Mouse (Mus musculus) MEL (cell line): Measurements from ENCODE around the gene Plekhg1. TPM values are rescaled to one million over a fixed set of nuclear protein-coding genes. Genes with fewer than 3 reads are reported as not detected.

Source experiments
- DNase-seq: peaks from one replicate; pipeline ENCODE4 v3.0.0; 2011; ENCODE audit warnings: low read depth, low spot score
- H3K27ac ChIP-seq: 2 replicates; pipeline ENCODE4 v1.5.1; 2012; ENCODE audit warnings: low read depth, mild to moderate bottlenecking, control low read depth, low read length, moderate library complexity; ENCODE audit not compliant: control insufficient read depth
- H3K27me3 ChIP-seq, 2 experiments: fragments of 150-350 bp in 1 of 2; sonication (generic) in 1 of 2; 2 replicates each; pipeline ENCODE4 v1.6.1; 2012; ENCODE audit warnings: low read length in 2 of 2, mild to moderate bottlenecking in 2 of 2, improper control_type of control experiment in 1 of 2, moderate library complexity in 1 of 2; ENCODE audit not compliant: insufficient read depth in 2 of 2, control insufficient read depth in 1 of 2
- H3K36me3 ChIP-seq, 2 experiments: 2 replicates each; pipeline ENCODE4 v1.6.1; 2012 to 2014; ENCODE audit warnings: low read length in 2 of 2, improper control_type of control experiment in 1 of 2, inconsistent platforms in 1 of 2, mild to moderate bottlenecking in 1 of 2; ENCODE audit not compliant: insufficient read depth in 2 of 2, control insufficient read depth in 1 of 2
- H3K4me1 ChIP-seq, 2 experiments: fragments of 150-350 bp in 1 of 2; sonication (generic) in 1 of 2; 2 replicates each; pipeline ENCODE4 v1.6.1; 2012; ENCODE audit warnings: low read length in 2 of 2, improper control_type of control experiment in 1 of 2, mild to moderate bottlenecking in 1 of 2; ENCODE audit not compliant: insufficient read depth in 2 of 2, control insufficient read depth in 1 of 2
- H3K4me3 ChIP-seq, 2 experiments: fragments of 150-350 bp in 1 of 2; sonication (generic) in 1 of 2; 2 replicates each; pipeline ENCODE4 v1.5.1; 2012; ENCODE audit warnings: low read depth in 2 of 2, low read length in 2 of 2, mild to moderate bottlenecking in 2 of 2, moderate library complexity in 2 of 2, control low read depth in 1 of 2, improper control_type of control experiment in 1 of 2; ENCODE audit not compliant: control insufficient read depth in 1 of 2, insufficient read depth in 1 of 2
- H3K79me2 ChIP-seq: 2 replicates; pipeline ENCODE4 v1.6.1; 2012; ENCODE audit warnings: mild to moderate bottlenecking, low read length, moderate library complexity; ENCODE audit not compliant: control insufficient read depth, poor library complexity, insufficient read depth
- H3K9ac ChIP-seq: 2 replicates; pipeline ENCODE4 v1.6.1; 2012; ENCODE audit warnings: low read depth, mild to moderate bottlenecking, control low read depth, low read length, moderate library complexity; ENCODE audit not compliant: control insufficient read depth, poor library complexity, severe bottlenecking
- H3K9me3 ChIP-seq: fragments of 150-350 bp; sonication (generic); replicated peaks from 2 replicates; pipeline ENCODE4 v1.6.1; 2012; ENCODE audit warnings: mild to moderate bottlenecking, low read length, improper control_type of control experiment, moderate library complexity; ENCODE audit not compliant: insufficient read depth
- BHLHE40 ChIP-seq: IDR thresholded peaks from 2 replicates; pipeline ENCODE4 v1.6.1; 2012; ENCODE audit warnings: low read depth, mild to moderate bottlenecking, inconsistent platforms, low read length, improper control_type of control experiment, borderline replicate concordance
- CHD2 ChIP-seq: IDR thresholded peaks from 2 replicates; pipeline ENCODE4 v1.6.1; 2011; ENCODE audit warnings: low read length, improper control_type of control experiment
- KAT2A ChIP-seq: conservative IDR thresholded peaks from 2 replicates; pipeline ENCODE4 v1.6.1; 2012; ENCODE audit warnings: low read depth, low read length, improper control_type of control experiment, inconsistent platforms
- MXI1 ChIP-seq: IDR thresholded peaks from 2 replicates; pipeline ENCODE4 v1.6.1; 2011; ENCODE audit warnings: mild to moderate bottlenecking, low read depth, low read length, improper control_type of control experiment
- MYB ChIP-seq: IDR thresholded peaks from 2 replicates; pipeline ENCODE4 v1.6.1; 2011; ENCODE audit warnings: mild to moderate bottlenecking, low read depth, low read length, improper control_type of control experiment
- MYC ChIP-seq: IDR thresholded peaks from 2 replicates; pipeline ENCODE4 v1.6.1; 2011; ENCODE audit warnings: low read depth, mild to moderate bottlenecking, low read length, improper control_type of control experiment, moderate library complexity
- NELFE ChIP-seq: IDR thresholded peaks from 2 replicates; pipeline ENCODE4 v1.6.1; 2011; ENCODE audit warnings: low read depth, low read length, improper control_type of control experiment
- NRF1 ChIP-seq: IDR thresholded peaks from 2 replicates; pipeline ENCODE4 v1.6.1; 2014; ENCODE audit warnings: low read depth, mild to moderate bottlenecking, inconsistent platforms, low read length, improper control_type of control experiment, moderate library complexity; ENCODE audit not compliant: poor library complexity, insufficient read depth, severe bottlenecking
- POLR2AphosphoS2 ChIP-seq: IDR thresholded peaks from 2 replicates; pipeline ENCODE4 v1.6.1; 2011; ENCODE audit warnings: low read length, improper control_type of control experiment
- RAD21 ChIP-seq: IDR thresholded peaks from 2 replicates; pipeline ENCODE4 v1.6.1; 2011; ENCODE audit warnings: mild to moderate bottlenecking, low read depth, low read length, improper control_type of control experiment
- RCOR1 ChIP-seq: IDR thresholded peaks from 2 replicates; pipeline ENCODE4 v1.6.1; 2012; ENCODE audit warnings: low read depth, mild to moderate bottlenecking, inconsistent platforms, low read length, improper control_type of control experiment
- SIN3A ChIP-seq: IDR thresholded peaks from 2 replicates; pipeline ENCODE4 v1.6.1; 2012; ENCODE audit warnings: low read length, improper control_type of control experiment, inconsistent platforms
- TAL1 ChIP-seq: IDR thresholded peaks from 2 replicates; pipeline ENCODE4 v1.6.1; 2012; ENCODE audit warnings: mild to moderate bottlenecking, inconsistent platforms, low read length, moderate library complexity, mixed read lengths
- TCF12 ChIP-seq: IDR thresholded peaks from 2 replicates; pipeline ENCODE4 v1.6.1; 2014; ENCODE audit warnings: low read depth, mild to moderate bottlenecking, inconsistent platforms, low read length, improper control_type of control experiment, moderate library complexity
- UBTF ChIP-seq: IDR thresholded peaks from 2 replicates; pipeline ENCODE4 v1.6.1; 2012; ENCODE audit warnings: low read depth, mild to moderate bottlenecking, inconsistent platforms, low read length, improper control_type of control experiment, moderate library complexity, borderline replicate concordance; ENCODE audit not compliant: insufficient read depth
- ZC3H11A ChIP-seq: IDR thresholded peaks from 2 replicates; pipeline ENCODE4 v1.6.1; 2012; ENCODE audit warnings: low read depth, mild to moderate bottlenecking, inconsistent platforms, low read length, improper control_type of control experiment
- ZKSCAN1 ChIP-seq: IDR thresholded peaks from 2 replicates; pipeline ENCODE4 v1.6.1; 2012; ENCODE audit warnings: low read depth, mild to moderate bottlenecking, inconsistent platforms, low read length, improper control_type of control experiment, moderate library complexity
- ZMIZ1 ChIP-seq: IDR thresholded peaks from 2 replicates; pipeline ENCODE4 v1.6.1; 2012; ENCODE audit warnings: low read depth, mild to moderate bottlenecking, inconsistent platforms, low read length, improper control_type of control experiment, moderate library complexity
- polyA plus RNA-seq, 2 experiments: library from polyadenylated mRNA; stranded (reverse) in 1 of 2; unstranded in 1 of 2; fragments of >175 nt in 1 of 2; fragments of >200 nt in 1 of 2; gene quantifications; 2 replicates each; pipeline versions ENCODE4 v1.2.1 to v1.2.4; 2012; ENCODE audit warnings: low replicate concordance in 2 of 2, low read depth in 1 of 2; ENCODE audit not compliant: insufficient read length in 2 of 2, insufficient read depth in 1 of 2, missing spikeins in 1 of 2
- total RNA-seq: library from RNA; depleted of rRNA; stranded (reverse); fragments of 300-350 nt; gene quantifications from 2 replicates; pipeline ENCODE4 v1.2.3, GENCODE M21; 2012

The Plekhg1 gene
- total and polyA plus RNA-seq, 3 experiments = 0.01 TPM; not detected in 2

DNA sequence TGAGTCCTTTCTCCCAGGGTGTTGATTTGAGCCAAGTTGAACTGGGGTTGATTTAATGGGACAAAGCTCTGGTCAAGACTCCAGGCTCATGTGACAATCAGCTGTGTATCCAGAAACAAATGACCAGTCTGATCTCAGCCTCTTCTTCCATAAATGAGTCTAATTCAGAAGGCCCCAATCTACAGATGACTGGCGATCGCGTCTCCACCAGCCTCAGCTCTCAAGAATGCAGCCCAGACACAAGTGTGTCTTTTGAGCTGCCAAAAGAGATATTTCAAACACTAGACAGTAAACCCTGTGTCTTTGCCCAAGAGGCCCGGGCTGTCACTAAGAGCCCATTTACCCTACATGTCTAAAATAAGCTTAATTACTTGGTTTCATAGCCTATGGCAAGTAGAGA, 148.3 kb downstream of the Plekhg1 start:
- Histone ChIP-seq H3K27me3 (no peaks in the 10 kb centered on the region), H3K4me1 (no peaks in the 10 kb centered on the region), H3K27ac (no peak overlapping the region), H3K36me3 (no peaks in the 10 kb centered on the region), H3K9me3 (no peaks in the 10 kb centered on the region), H3K4me3 (no peak overlapping the region), H3K9ac (no peak overlapping the region), H3K79me2 (no peaks in the 10 kb centered on the region)
- TF ChIP-seq BHLHE40 = no peak
- TF ChIP-seq POLR2AphosphoS2 = no peak
- TF ChIP-seq NRF1 = no peak
- TF ChIP-seq RCOR1 = no peak
- TF ChIP-seq MYC = no peak
- no peak for TF ChIP-seq NELFE
- TF ChIP-seq KAT2A = no peak
- TF ChIP-seq ZC3H11A = no peak
- no peak for TF ChIP-seq UBTF
- no peak for TF ChIP-seq MYB
- no peak for TF ChIP-seq ZKSCAN1
- no peak for DNase-seq

DNA sequence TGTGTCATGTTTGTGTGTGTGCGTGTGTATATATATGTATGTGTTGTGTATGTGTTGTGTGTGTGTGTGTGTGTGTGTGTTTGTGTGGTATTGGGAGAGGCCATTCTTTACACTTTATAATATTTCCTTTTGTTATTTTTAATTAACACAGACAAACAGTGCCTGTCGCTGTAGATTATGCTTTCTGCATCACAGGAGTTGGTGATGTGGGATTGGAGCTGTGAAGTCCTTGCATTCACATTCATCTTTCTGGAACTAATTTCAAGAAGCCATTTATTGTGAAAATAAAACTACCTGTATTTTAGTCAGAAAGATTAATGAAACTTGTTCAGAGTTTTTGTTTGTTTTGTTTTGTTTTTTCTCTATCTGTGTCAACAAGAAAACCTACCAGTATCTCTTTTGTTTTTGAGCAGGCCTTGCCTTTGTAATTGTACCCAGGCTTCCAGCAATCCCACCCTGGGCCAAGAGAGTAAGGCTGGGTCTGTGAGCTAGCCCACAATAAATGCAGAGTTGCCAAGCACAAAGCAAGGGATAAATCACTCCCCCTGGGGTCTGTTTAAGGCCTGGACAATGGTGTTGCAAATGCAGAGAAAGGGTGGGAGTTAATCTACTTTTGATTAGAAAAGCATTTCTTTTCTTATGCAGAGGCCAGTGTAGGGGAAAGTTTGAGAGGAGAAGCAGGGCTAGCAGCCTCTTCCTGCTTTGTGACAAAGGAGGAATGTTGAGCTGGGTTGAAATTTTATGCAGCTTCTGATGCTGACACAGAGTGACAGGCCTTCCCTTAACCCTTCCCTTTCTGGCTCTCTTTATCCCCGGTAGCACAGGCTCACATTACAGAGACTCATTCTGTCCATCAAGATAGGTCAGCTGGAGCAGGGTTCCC, 151.5 kb downstream of the Plekhg1 start:
- no peak for DNase-seq
- H3K36me3 ChIP-seq = no peaks in the 10 kb centered on the region
- no peak overlapping the region for H3K4me3 ChIP-seq
- TF ChIP-seq CHD2 = no peak
- TF ChIP-seq TAL1 = no peak
- no peak for TF ChIP-seq TCF12
- no peak for TF ChIP-seq KAT2A
- no peak for TF ChIP-seq MXI1
- TF ChIP-seq ZC3H11A = no peak
- no peak for TF ChIP-seq ZKSCAN1
- TF ChIP-seq SIN3A = no peak
- no peak for TF ChIP-seq NELFE
- no peak for TF ChIP-seq RAD21
- TF ChIP-seq ZMIZ1 = no peak
- TF ChIP-seq POLR2AphosphoS2 = no peak
- no peaks in the 10 kb centered on the region for H3K9me3 ChIP-seq
- H3K27ac ChIP-seq = no peak overlapping the region
- no peak overlapping the region for H3K9ac ChIP-seq
- no peaks in the 10 kb centered on the region for H3K4me1 ChIP-seq
- no peaks in the 10 kb centered on the region for H3K27me3 ChIP-seq
- H3K79me2 ChIP-seq = no peaks in the 10 kb centered on the region
